Mouse (Mus musculus): ENCODE measurements around the gene Carns1. TPM values are rescaled to one million over a fixed set of nuclear protein-coding genes. Genes with fewer than 3 reads are reported as not detected.
"Not testable (repeated sequence)": the region's sequence is repeated elsewhere in the genome, so short reads cannot be mapped to it uniquely, and the experiment has no call there.

Carns1 gene
- total RNA-seq, 2 experiments from 2014 or later, result 17.7 to 20.0 TPM

DNA sequence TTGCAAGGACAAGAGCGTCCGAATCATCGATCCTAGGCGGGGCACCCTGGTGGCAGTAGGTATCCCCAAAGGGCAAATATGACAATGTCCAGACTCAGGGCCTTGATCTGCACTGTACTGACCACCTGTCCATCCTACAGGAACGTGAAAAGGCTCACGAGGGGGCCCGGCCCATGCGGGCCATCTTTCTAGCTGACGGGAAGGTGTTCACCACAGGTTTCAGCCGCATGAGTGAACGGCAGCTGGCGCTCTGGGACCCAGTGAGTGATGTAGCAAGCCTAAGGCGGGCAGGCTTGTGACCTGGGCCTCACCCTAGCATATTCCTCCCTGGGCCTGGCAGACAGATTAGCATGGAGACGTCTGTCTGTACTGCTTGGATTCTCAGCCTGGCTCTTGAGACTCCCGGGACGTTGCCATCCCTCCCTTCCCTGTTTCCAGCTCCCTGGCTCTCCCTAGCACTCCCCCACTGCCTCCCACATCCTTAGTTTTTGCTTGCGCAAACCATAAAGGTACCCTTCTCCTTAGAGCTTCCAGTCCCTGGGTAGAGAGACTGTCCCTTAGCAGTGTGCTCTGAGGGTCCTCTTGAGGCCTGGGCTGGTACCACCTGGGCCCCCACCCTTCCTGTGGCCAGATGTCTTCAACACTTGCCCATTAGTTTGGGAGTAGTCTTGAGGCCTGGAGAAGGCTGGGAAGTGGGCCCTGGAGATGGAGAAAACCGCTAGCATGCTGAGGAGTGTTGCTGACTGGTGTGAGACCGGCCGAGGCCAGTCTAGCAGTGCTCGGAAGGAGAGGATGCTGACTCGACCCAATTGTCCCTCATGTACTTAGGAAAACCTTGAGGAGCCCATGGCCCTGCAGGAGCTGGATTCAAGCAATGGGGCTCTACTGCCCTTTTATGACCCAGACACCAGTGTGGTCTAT, 24.5 kb downstream of the Carns1 start:
- DNase-seq, result no peak

GRCm38 (mm10) chr19:4149764-4150461, 25.4 kb downstream of the Carns1 start:
- no peak for DNase-seq

DNA sequence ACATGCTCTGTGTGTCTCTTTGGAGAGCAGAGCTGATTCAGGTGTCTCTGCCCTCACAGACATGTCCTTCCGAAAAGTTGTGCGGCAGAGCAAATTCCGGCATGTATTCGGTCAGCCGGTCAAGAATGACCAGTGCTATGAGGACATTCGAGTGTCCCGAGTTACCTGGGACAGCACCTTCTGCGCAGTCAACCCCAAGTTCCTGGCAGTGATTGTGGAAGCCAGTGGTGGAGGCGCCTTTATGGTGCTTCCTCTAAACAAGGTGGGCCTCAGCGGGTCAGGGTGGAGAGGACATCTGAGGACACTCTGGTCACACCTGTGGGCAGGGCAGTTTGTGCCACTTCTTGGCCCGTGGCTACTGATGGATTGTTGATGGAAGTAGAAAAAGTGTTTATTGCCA, 26.0 kb downstream of the Carns1 start:
- no peak for DNase-seq

DNA sequence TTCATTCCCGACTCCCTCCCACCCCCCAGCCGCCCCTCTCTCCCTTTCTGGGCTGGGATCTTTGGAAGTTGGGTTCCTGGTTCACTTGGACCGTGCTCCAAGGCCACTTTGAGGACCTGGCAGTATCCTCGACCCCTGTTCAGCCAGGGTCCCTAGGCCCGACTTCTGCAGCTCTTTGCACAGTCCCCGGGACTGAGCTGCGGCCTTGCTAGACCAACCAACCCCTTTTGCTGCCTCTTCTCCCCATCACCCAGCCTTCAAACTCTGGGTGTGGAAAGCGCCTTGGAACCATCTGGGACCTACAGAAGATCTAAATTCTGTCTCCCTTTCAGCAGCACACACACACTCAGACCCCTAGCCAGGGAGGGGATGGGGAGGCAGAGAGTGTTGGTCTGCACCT, 26.5 kb downstream of the Carns1 start:
- DNase-seq, result no peak

- peak; percentile 98 for DNase-seq
Measured at GRCm38 (mm10) chr19:4148491-4148806, 26.8 kb downstream of the Carns1 start, which contains the start of gene Coro1b. Coro1b (plus strand) TSS chr19:4148619.

DNA sequence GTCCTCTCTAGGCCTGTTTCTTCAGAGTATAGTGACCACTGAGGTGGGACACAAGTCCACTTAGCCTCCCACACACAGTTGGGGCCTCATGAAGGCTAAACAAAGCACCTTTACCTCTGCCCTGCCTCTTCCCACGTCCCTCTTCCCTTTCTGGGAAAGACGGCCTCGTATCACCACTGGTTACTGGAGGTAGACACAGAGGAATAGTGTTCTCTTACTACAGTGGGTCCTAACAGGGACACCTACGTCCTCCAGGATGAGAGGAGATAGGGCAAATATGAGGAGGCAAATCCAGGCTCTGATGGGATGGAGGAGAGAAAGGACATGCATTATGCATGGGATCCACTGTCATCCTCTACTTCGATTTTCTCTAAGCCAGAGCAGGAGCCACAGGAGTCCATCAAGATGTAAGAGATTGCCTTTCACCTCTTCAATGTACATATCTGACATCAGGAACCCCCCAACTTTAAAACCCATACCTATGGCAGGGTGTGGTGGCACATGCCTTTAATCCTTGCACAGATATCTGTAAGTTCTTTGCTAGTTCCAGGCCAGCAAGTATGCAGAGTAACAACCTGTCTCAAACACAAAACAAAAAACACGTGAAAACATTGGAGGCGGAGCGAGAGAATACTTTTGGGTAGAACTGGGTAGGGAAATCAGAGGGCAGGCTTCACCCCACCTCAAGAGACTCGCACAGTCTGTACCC, 27.3 kb downstream of the Carns1 start:
- DNase-seq, result no peak

- no peak for DNase-seq
Measured at GRCm38 (mm10) chr19:4147022-4147405, 28.3 kb downstream of the Carns1 start.

DNA sequence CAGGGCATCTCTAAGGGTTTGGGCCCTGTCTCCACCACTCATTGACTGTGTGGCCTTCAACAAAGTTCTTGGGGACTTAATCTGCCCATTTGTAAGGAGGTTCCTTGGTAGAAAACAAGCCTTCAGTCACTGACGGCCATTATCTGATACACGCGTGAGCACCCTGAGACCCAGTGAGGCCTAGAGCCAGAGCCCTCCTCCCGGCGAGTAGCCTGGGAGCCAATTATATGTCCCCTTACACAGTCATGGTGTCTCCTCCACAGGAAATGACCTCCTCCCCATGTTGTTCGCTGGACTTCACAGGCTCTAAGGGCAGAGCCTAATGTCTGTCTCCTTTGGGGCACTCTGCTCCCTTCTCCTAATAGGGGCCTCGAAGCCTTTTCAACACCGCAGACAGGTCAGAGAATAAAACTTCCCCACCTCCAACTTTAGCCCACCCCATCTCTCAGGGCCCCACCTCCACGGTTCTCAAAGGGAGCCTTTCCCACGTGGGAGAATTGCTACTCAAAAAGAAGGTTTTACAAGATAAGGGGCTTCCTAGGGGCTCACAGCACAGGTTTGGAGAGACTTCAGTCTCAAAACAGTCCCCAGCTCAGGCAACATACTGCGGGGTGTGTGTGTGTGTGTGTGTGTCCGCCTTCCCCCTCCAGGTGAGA, 28.8 kb downstream of the Carns1 start:
- DNase-seq, result no peak

DNA sequence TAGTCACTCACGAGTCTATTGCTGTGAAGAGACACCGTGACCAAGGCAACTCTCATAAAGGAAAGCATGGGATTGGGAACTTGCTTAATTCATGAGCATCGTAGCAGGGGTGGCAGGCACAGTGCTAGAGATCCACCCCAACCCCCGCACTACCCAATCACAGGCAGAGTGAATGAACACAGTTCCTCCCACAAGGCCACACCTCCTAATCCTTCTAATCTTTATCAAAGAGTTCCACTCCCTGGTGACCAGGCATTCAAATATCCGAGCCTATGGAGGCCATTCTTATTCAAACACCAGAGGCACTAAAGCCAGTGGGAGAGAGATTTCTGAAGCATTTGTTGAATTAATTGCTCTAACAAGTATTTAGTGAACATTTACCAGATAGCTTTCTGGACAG, 29.3 kb downstream of the Carns1 start:
- DNase-seq, result no peak

DNA sequence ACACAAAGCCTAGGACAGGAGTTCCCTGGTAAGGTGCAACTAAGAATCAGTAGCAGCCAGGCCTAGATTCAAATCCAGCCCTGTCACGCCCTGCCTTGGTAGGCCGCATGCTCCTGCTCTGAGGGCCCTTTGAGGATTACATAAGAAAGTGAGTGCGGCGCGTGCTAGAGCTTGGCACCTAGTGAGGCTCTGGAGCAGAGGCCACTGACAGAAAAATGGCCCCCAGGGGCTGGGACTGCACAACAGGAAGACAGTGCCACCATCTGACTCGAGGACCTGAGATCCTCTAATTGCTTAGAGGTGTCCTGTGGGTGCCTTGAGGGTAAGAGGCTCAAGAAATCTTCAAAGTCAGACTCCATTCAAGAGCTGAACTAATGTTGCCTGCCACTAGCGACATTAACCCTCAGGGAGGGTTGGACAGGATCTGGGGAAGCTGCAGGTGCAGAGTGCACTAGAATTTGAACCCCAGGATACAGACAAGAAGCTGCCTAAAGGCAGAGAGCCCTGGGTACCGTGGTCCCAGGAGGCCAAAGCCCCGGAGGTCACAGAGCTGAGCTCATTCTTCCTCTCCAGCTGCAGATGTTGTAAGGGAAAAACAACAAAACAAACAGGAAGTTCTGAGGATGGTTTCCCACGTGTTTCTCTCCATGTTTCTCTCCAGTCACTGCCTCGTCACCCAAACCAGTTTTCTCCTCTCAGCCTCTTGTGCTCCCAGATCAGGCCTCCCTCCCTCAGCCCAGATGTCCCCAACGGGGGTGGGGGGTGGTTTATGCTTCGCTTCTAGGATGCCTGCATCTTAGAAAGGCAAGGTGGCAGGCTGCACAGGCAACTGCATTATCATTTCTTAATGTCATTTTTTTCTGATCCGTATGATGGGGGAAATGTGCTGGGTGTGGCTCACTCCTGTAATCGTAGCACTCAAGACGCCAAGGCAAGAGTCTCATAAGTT, 30.5 kb downstream of the Carns1 start:
- DNase-seq, result no peak

DNA sequence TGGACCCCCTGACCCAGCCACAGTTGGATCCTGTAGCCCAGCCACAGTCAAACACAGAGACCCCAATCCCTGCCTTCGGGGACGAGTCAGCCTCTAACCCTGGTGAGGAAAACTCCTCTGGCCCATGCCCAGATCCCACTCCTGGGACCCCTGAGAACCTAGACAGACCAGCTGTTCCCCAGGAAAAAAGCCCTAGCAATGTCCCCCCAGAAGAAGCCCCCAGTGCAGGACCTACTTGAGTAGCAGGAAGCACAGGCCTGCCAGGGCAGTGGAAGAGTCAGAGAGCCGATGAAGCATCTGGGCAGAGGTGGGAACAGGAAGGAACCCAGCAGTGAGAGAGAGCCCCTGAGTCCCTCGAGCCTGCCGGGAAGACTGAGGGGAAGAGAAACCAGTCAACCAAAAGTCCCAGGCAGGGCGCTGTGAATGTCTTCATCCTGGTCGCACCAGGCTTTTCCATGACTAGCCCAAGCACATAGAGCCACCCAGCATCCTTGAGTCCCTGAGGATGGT, 31.5 kb downstream of the Carns1 start, which contains the start of gene Cabp4:
Gene Cabp4, minus strand, starts transcription at position 275 of the 510 bp plus-strand sequence.
- DNase-seq, result no peak

GRCm38 (mm10) chr19:4142416-4143173, 32.7 kb downstream of the Carns1 start:
- no peak for DNase-seq

GRCm38 (mm10) chr19:4140147-4140546, 35.1 kb downstream of the Carns1 start:
- DNase-seq, result no peak

DNA sequence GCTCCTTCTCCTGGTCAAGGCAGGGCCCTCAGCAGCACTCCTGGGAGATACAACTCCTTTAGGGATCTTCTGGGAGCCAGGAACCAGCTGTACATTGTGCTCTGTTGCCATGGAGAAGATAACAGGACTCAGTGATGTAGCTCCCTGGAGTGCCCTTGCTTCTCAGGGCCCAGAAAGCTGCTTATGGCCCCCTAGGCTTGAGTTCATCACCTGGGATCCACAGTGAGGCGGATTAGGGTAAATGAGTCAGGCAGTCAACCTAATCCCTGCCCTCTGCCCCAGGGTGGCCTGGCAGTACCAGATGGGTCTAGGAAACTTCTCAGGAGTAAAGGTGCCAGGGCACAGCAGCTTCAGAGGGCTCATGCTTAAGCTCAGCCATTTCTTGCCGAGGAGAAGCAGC, 35.8 kb downstream of the Carns1 start, which contains the start of gene Gpr152:
Gene Gpr152, plus strand, starts transcription at position 342 of the 400 bp plus-strand sequence.
- no peak for DNase-seq

- no peak for DNase-seq
Measured at GRCm38 (mm10) chr19:4137913-4138312, 37.4 kb downstream of the Carns1 start.

- no peak for DNase-seq
Measured at GRCm38 (mm10) chr19:4136463-4136862, 38.8 kb downstream of the Carns1 start.

- not testable (repeated sequence) for DNase-seq
Measured at GRCm38 (mm10) chr19:4135963-4136345, 39.3 kb downstream of the Carns1 start.

DNA sequence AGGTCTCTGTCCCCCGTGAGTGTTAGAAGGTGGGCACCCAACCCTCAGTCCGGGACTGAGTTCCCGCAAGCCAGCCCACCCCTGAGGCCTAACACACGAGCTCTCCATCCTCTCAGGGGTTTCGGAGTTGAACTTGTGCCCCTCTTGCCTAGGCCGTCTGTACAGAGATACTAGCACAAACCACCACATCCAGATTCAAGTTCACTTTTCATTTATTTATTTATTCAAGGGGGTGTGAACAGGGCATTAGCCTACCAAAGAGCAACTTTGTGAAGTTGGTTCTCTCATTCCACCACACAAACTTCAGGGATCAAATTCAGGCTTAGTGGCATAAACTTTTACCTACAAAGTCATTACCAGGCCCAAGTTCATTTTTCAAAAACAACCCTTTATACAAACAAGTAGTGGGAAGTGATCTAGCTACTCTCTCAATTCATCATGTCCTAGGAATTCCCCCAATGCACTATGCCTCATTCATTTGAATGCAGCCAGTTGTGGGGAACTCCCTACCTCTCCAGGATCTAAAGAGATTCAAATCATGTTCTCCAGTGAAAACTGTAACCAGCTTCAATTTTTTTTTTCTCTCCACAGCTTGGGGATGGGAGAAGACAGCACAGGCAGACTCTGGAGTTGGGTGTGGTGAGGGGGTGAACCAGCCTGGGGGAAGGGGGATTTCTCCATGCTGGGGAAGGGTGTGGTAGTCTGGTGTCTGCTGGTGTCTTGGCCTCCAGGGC, 39.9 kb downstream of the Carns1 start:
- DNase-seq, result not testable (repeated sequence)

- no peak for DNase-seq
Measured at GRCm38 (mm10) chr19:4134354-4134753, 40.9 kb downstream of the Carns1 start.

Data from gastrocnemius, postnatal 25 days (tissue).